Mouse (Mus musculus) thymus, adult 2 months (tissue): ENCODE measurements at regions not wholly inside any gene's neighbourhood (a gene's known extent, or its start where the extent isn't known, plus 50 kb on each side); places are given as distances from the start of the nearest gene placed in this dataset.

Source experiments
- DNase-seq: peaks from one replicate; pipeline ENCODE4 v3.0.0; 2021
- H3K27ac ChIP-seq: fragments of 200-500 bp; 2 replicates; pipeline ENCODE4 v1.5.1; 2012; ENCODE audit warnings: low read length, control low read depth; ENCODE audit not compliant: control insufficient read depth, insufficient read depth
- H3K27me3 ChIP-seq: fragments of 200-500 bp; 2 replicates; pipeline ENCODE4 v1.6.1; 2012; ENCODE audit warnings: mild to moderate bottlenecking, low read length, moderate library complexity, mixed read lengths; ENCODE audit not compliant: control insufficient read depth, insufficient read depth
- H3K36me3 ChIP-seq: fragments of 200-500 bp; 2 replicates; pipeline ENCODE4 v1.6.1; 2012; ENCODE audit warnings: mild to moderate bottlenecking, low read length, moderate library complexity; ENCODE audit not compliant: control insufficient read depth, insufficient read depth
- H3K4me1 ChIP-seq: fragments of 200-500 bp; replicated peaks from 2 replicates; pipeline ENCODE4 v1.6.1; 2012; ENCODE audit warnings: low read length; ENCODE audit not compliant: control insufficient read depth, insufficient read depth
- H3K4me3 ChIP-seq: fragments of 200-500 bp; 2 replicates; pipeline ENCODE4 v1.5.1; 2012; ENCODE audit warnings: mild to moderate bottlenecking, low read length, control low read depth, moderate library complexity; ENCODE audit not compliant: control insufficient read depth, insufficient read depth
- CTCF ChIP-seq: fragments of 200-500 bp; IDR thresholded peaks from 2 replicates; pipeline ENCODE4 v1.5.1; 2012; ENCODE audit warnings: mild to moderate bottlenecking, control low read depth, low read length, moderate library complexity, borderline replicate concordance; ENCODE audit not compliant: control insufficient read depth, poor library complexity, insufficient read depth; ENCODE audit errors: extremely low read depth
- POLR2A ChIP-seq: fragments of 200-500 bp; IDR thresholded peaks from 2 replicates; pipeline ENCODE4 v1.6.1; 2012; ENCODE audit warnings: mild to moderate bottlenecking, low read length, control low read depth, moderate library complexity; ENCODE audit not compliant: control insufficient read depth, poor library complexity, insufficient read depth; ENCODE audit errors: extremely low read depth
- WGBS: fragments of 180-500 bp; shearing (Covaris S2); methylation state at CpG from one replicate; pipeline ENCODE4 v1.1.7; 2018; 5-methylcytosine and 5-hydroxymethylcytosine counted together

- DNase-seq: no peak
- no peaks in the 10 kb centered on the region for H3K36me3 ChIP-seq
- no peaks in the 10 kb centered on the region for H3K4me1 ChIP-seq
- H3K27ac ChIP-seq: no peak overlapping the region
- H3K4me3 ChIP-seq: no peak overlapping the region
- WGBS: 95% methylated on average over 3 of the region's 3 CpGs
- no peaks in the 10 kb centered on the region for H3K27me3 ChIP-seq
- TF ChIP-seq POLR2A (no peak), CTCF (no peak)
Measured at GRCm38 (mm10) chr1:43337168-43337784, 107.1 kb upstream of the Nck2 start.

GRCm38 (mm10) chr1:43338096-43338915 is 106.1 kb upstream of the Nck2 start:
- H3K27ac ChIP-seq: no peak overlapping the region
- no peaks in the 10 kb centered on the region for H3K27me3 ChIP-seq
- no peak for DNase-seq
- no peak for TF ChIP-seq CTCF
- TF ChIP-seq POLR2A: no peak
- H3K36me3 ChIP-seq: no peaks in the 10 kb centered on the region
- WGBS: 87% methylated on average over 6 of the region's 6 CpGs
- no peak overlapping the region for H3K4me3 ChIP-seq
- H3K4me1 ChIP-seq: no peaks in the 10 kb centered on the region

- DNase-seq: no peak
- Histone ChIP-seq H3K27ac (no peak overlapping the region), H3K36me3 (no peaks in the 10 kb centered on the region), H3K4me3 (no peak overlapping the region), H3K4me1 (no peaks in the 10 kb centered on the region), H3K27me3 (no peaks in the 10 kb centered on the region)
- TF ChIP-seq CTCF (no peak), POLR2A (no peak)
- WGBS: 72% methylated on average over 2 of the region's 2 CpGs
Measured at GRCm38 (mm10) chr1:43342848-43343247, 101.5 kb upstream of the Nck2 start.

GRCm38 (mm10) chr1:43343410-43343809 is 101.0 kb upstream of the Nck2 start:
- no peak for DNase-seq
- H3K4me1 ChIP-seq: no peaks in the 10 kb centered on the region
- no peak overlapping the region for H3K4me3 ChIP-seq
- 87% methylated on average over 2 of the region's 2 CpGs for WGBS
- no peak overlapping the region for H3K27ac ChIP-seq
- TF ChIP-seq POLR2A (no peak), CTCF (no peak)
- no peaks in the 10 kb centered on the region for H3K36me3 ChIP-seq
- H3K27me3 ChIP-seq: no peaks in the 10 kb centered on the region

- TF ChIP-seq POLR2A (no peak), CTCF (no peak)
- WGBS: 94% methylated on average over 5 of the region's 5 CpGs
- Histone ChIP-seq H3K4me3 (no peak overlapping the region), H3K4me1 (no peaks in the 10 kb centered on the region), H3K36me3 (no peaks in the 10 kb centered on the region), H3K27ac (no peak overlapping the region), H3K27me3 (no peaks in the 10 kb centered on the region)
- DNase-seq: no peak
Measured at GRCm38 (mm10) chr1:43344001-43344400, 100.4 kb upstream of the Nck2 start.

GRCm38 (mm10) chr1:43347152-43347551 is 97.2 kb upstream of the Nck2 start:
- DNase-seq: no peak
- Histone ChIP-seq H3K4me3 (no peak overlapping the region), H3K27me3 (no peaks in the 10 kb centered on the region), H3K36me3 (no peaks in the 10 kb centered on the region), H3K27ac (no peak overlapping the region), H3K4me1 (peaks cover 6% of the 10 kb centered on the region)
- TF ChIP-seq CTCF (no peak), POLR2A (no peak)
- 95% methylated on average over 4 of the region's 4 CpGs for WGBS
